Mouse (Mus musculus): ENCODE results near the gene Elovl7.

GRCm38 (mm10) chr13:108195474-108195873 is 18.7 kb upstream of the Elovl7 start:
- TF ChIP-seq CTCF (conservative IDR thresholded peaks at IDR 0.05; ENCODE audit: insufficient read depth, insufficient read length, low read depth, low read length) (no peak), POLR2A (IDR thresholded peaks at IDR 0.05; ENCODE audit: low read depth, low read length) (no peak)
